Mouse (Mus musculus) myocyte (in vitro differentiated cells): ENCODE results near the gene Etfdh.

Experiments
- E2F4 ChIP-seq: IDR thresholded peaks from one replicate; pipeline ENCODE4 v1.6.1; 2011; ENCODE audit warnings: mild to moderate bottlenecking, control low read depth, moderate library complexity; ENCODE audit not compliant: insufficient read depth
- MAX ChIP-seq: IDR thresholded peaks from one replicate; pipeline ENCODE4 v1.6.1; 2011; ENCODE audit warnings: low read depth, mild to moderate bottlenecking, control low read depth
- MYOD1 ChIP-seq, 3 experiments: IDR thresholded peaks; one replicate each; pipeline ENCODE4 v1.6.1; 2011; ENCODE audit warnings: control low read depth in 2 of 3, low read depth in 2 of 3, mild to moderate bottlenecking in 2 of 3, moderate library complexity in 1 of 3; ENCODE audit not compliant: insufficient read length in 2 of 3, control insufficient read depth in 1 of 3
- POLR2A ChIP-seq: IDR thresholded peaks from one replicate; pipeline ENCODE4 v1.6.1; 2011; ENCODE audit warnings: low read depth, mild to moderate bottlenecking, control low read depth, moderate library complexity; ENCODE audit not compliant: insufficient read length
- TCF12 ChIP-seq: IDR thresholded peaks from one replicate; pipeline ENCODE4 v1.6.1; 2011; ENCODE audit warnings: mild to moderate bottlenecking, control low read depth; ENCODE audit not compliant: poor library complexity, insufficient read depth, severe bottlenecking
- USF1 ChIP-seq: IDR thresholded peaks from one replicate; pipeline ENCODE4 v1.6.1; 2011; ENCODE audit warnings: low read depth, mild to moderate bottlenecking, control low read depth, moderate library complexity

DNA sequence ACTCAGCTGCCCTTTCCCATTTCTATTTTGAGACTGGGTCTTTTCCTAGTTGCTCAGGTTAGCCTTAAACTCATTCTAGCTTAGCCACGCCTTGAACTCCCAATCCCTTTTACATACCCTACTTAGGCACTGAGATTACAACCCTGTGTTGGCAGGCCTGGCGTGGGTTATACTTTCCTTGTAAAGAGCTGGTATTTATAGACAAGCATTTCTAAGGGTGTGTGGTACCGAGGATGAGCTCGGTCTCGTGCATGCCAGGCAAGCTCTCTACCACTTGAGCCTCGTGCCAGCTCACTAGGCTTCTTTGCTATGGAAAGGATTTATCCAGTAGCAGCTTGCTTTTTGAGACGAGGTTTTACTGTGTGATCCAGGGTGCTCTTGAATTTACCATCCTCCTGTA, 33.8 kb downstream of the Etfdh start:
- no peak for TF ChIP-seq POLR2A
- TF ChIP-seq USF1 = no peak
- no peak for TF ChIP-seq E2F4
- TF ChIP-seq MYOD1 (IDR thresholded peaks at IDR 0.05; ENCODE audit: control insufficient read depth in 1 of 3, insufficient read length in 2 of 3, low read depth in 2 of 3) = no peak
- TF ChIP-seq TCF12 = no peak
- no peak for TF ChIP-seq MAX
